In the genomic region with DNA sequence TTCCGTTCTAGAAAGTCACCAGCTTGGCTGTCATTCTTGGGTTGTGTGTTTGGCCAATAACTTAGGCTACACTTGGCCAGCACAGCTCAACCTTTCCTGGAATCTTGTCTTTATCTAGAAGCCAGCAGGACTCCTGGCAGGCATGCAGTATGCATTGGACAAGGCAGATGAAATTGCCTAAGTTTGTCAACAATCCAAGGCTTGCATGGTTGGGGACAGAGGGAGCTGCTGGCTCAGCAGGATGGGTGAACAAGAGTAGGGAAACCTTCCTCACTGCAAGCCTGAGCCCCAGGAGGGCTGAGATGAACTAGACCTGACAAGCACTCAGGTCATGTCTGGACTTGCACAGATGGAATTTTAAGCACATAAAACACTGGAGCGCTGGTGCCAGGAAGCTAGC, we compare ENCODE assay signal across 9 mouse cellular contexts.
A peak's percentile ranks its signal among the peaks of the same experiment; 100 is the strongest.
DNase-seq lines count a peak whose midpoint lies in the region; ATAC-seq and TF ChIP-seq lines count a peak whose summit lies in the region.
"Had no signal": no experiment of that assay in that cellular context is flagged by ENCODE, and none has a peak within 500 bp of the region (broad histone marks: within the 10 kb centered on the region; RNA-seq: fewer than 3 reads in every experiment).

No protein-coding gene starts in this region.

- WGBS in midbrain, postnatal 0 days = 88% methylated on average over 2 of the region's 2 CpGs
- 81% methylated on average over 2 of the region's 2 CpGs for WGBS in midbrain, embryonic 15.5 days
- WGBS in midbrain, embryonic 10.5 days = 82% methylated on average over 2 of the region's 2 CpGs

- DNase-seq in midbrain, postnatal 0 days (ENCODE audit: low spot score) = peak; percentile 62
- DNase-seq in cerebellum, adult 8-10 months = peak; percentile 44
- DNase-seq in heart, adult 8-10 months (ENCODE audit: low spot score) = peak; percentile 85
- DNase-seq in lung, postnatal 14 days = peak; percentile 54
- no peak for DNase-seq in frontal cortex, postnatal 36 days (ENCODE audit: low spot score in 2 of 2)
- no peak for DNase-seq in midbrain, embryonic 10.5 days (ENCODE audit: low spot score)

- H3K27me3 ChIP-seq in midbrain, postnatal 0 days (ENCODE audit: insufficient read depth, low read length) = 0 out of 2 replicates have a peak, but pooled peaks cover 1% of the 10 kb centered on the region
- 0 out of 2 replicates have a peak, but pooled peaks cover 3% of the 10 kb centered on the region for H3K27me3 ChIP-seq in midbrain, embryonic 15.5 days (replicated peaks)
- H3K27me3 ChIP-seq in midbrain, embryonic 10.5 days (ENCODE audit: low read depth, poor library complexity, severe bottlenecking) = peaks cover 6% of the 10 kb centered on the region; the same call in 1 of the 2 replicates
- H3K27me3 ChIP-seq: stomach, embryonic 15.5 days had no signal

- TF ChIP-seq CTCF in midbrain, postnatal 0 days (IDR thresholded peaks at IDR 0.05) = no peak

- H3K4me2 ChIP-seq in midbrain, postnatal 0 days (ENCODE audit: low read depth, low read length, poor library complexity, severe bottlenecking) = no peak overlapping the region
- no peak overlapping the region for H3K4me2 ChIP-seq in midbrain, embryonic 15.5 days
- H3K4me2 ChIP-seq: midbrain, embryonic 12.5 days; stomach, embryonic 15.5 days had no signal

- H3K9ac ChIP-seq in midbrain, postnatal 0 days (replicated peaks; ENCODE audit: low read length, poor library complexity, severe bottlenecking) = no peak overlapping the region
- H3K9ac ChIP-seq in midbrain, embryonic 15.5 days = no peak overlapping the region
- H3K9ac ChIP-seq: midbrain, embryonic 12.5 days; stomach, embryonic 15.5 days had no signal

- H3K27ac ChIP-seq in midbrain, postnatal 0 days (ENCODE audit: low read depth, low read length) = no peak overlapping the region
- H3K27ac ChIP-seq in midbrain, embryonic 15.5 days = no peak overlapping the region
- H3K27ac ChIP-seq in midbrain, embryonic 10.5 days (replicated peaks) = no peak overlapping the region
- H3K27ac ChIP-seq: midbrain, embryonic 12.5 days had no signal

- H3K4me1 ChIP-seq in midbrain, postnatal 0 days (ENCODE audit: insufficient read depth, low read length) = no peaks in the 10 kb centered on the region
- H3K4me1 ChIP-seq in midbrain, embryonic 15.5 days = peaks cover 1% of the 10 kb centered on the region
- peaks cover 6% of the 10 kb centered on the region for H3K4me1 ChIP-seq in midbrain, embryonic 10.5 days

- no peaks in the 10 kb centered on the region for H3K9me3 ChIP-seq in midbrain, postnatal 0 days (ENCODE audit: low read length)
- H3K9me3 ChIP-seq in midbrain, embryonic 15.5 days = no peaks in the 10 kb centered on the region
- H3K9me3 ChIP-seq in midbrain, embryonic 10.5 days (replicated peaks) = peaks cover 5% of the 10 kb centered on the region
- H3K9me3 ChIP-seq: midbrain, embryonic 12.5 days; stomach, embryonic 15.5 days had no signal

- H3K36me3 ChIP-seq in midbrain, postnatal 0 days (ENCODE audit: insufficient read depth, low read length) = no peaks in the 10 kb centered on the region
- H3K36me3 ChIP-seq in midbrain, embryonic 15.5 days (replicated peaks) = no peaks in the 10 kb centered on the region
- H3K36me3 ChIP-seq in midbrain, embryonic 10.5 days = no peaks in the 10 kb centered on the region
- H3K36me3 ChIP-seq: midbrain, embryonic 12.5 days; stomach, embryonic 15.5 days had no signal

- H3K4me3 ChIP-seq in midbrain, postnatal 0 days (ENCODE audit: low read depth, low read length) = no peak overlapping the region
- no peak overlapping the region for H3K4me3 ChIP-seq in midbrain, embryonic 15.5 days
- no peak overlapping the region for H3K4me3 ChIP-seq in midbrain, embryonic 10.5 days
- H3K4me3 ChIP-seq: midbrain, embryonic 12.5 days; stomach, embryonic 15.5 days had no signal

- ATAC-seq in midbrain, postnatal 0 days (ENCODE audit: low FRiP score) = no peak; the same call in 1 of the 2 replicates
- ATAC-seq in midbrain, embryonic 15.5 days (replicated peaks) = no peak

Comparison
In these comparisons a context has a peak if more than half of its experiments do, and no peak if none do; other contexts are left out.
1. DNase-seq: peak in midbrain, postnatal 0 days (single experiment), cerebellum, adult 8-10 months (single experiment), heart, adult 8-10 months (single experiment) and lung, postnatal 14 days (single experiment); none in frontal cortex, postnatal 36 days (0 of 2) and midbrain, embryonic 10.5 days (single experiment).